Mouse (Mus musculus): ENCODE data around the gene Nucb1.

GRCm38 (mm10) chr7:45498427-45498826, 11.8 kb downstream of the Nucb1 start:
- TF ChIP-seq CTCF (IDR thresholded peaks at IDR 0.05; ENCODE audit: control insufficient read depth, insufficient read depth, insufficient read length), result no peak
- TF ChIP-seq USF1 (IDR thresholded peaks at IDR 0.05; ENCODE audit: low read depth), result no peak
- TF ChIP-seq MAX (IDR thresholded peaks at IDR 0.05), result no peak
- TF ChIP-seq CEBPB (IDR thresholded peaks at IDR 0.05; ENCODE audit: low read depth), result no peak
- TF ChIP-seq FOSL1 (IDR thresholded peaks at IDR 0.05; ENCODE audit: insufficient read depth, low read length, poor library complexity, severe bottlenecking), result no peak
- TF ChIP-seq MYOD1 (IDR thresholded peaks at IDR 0.05; ENCODE audit: control insufficient read depth, insufficient read length, low read depth), result no peak
- no peak for TF ChIP-seq MYOG (IDR thresholded peaks at IDR 0.05; ENCODE audit: control insufficient read depth, extremely low read depth, insufficient read length)
